Mouse (Mus musculus) left cerebral cortex, postnatal 14 days (tissue): ENCODE data around the gene Lmbrd1. TPM values are rescaled to one million over a fixed set of nuclear protein-coding genes. Genes with fewer than 3 reads are reported as not detected.
"Not testable (repeated sequence)": the region's sequence is repeated elsewhere in the genome, so short reads cannot be mapped to it uniquely, and the experiment has no call there.

Experiments
- DNase-seq, 2 experiments: peaks; one replicate each; pipeline ENCODE4 v3.0.0; 2021 to 2022; ENCODE audit warnings: low spot score in 2 of 2, mixed read lengths in 1 of 2
- intact Hi-C: fragments of 180-260 bp; cut with DNase I; formaldehyde crosslinking; loops from one replicate; pipeline ENCODE4 v1.15.1; 2025
- total RNA-seq, 2 experiments: library from RNA; stranded (reverse); gene quantifications; 2 replicates each; pipeline ENCODE4 v1.2.3; 2021

Lmbrd1 gene
- total RNA-seq, 2 experiments from 2014 or later = 117 to 120 TPM

- DNase-seq = peak in 1 of 2 experiments; percentile 15
- intact Hi-C loops = no loop called here
These were observed 25.4 kb downstream of the Lmbrd1 start for GRCm38 (mm10) chr1:24703821-24704220.

GRCm38 (mm10) chr1:24716301-24716700, 37.9 kb downstream of the Lmbrd1 start:
- intact Hi-C loops = loop anchor here (5.0 kb wide), 1 partner anchor 349 kb away; no protein-coding TSS in a partner anchor

GRCm38 (mm10) chr1:24719621-24720020, 41.2 kb downstream of the Lmbrd1 start:
- intact Hi-C loops = loop anchor here (5.0 kb wide), 1 partner anchor 352 kb away; no protein-coding TSS in a partner anchor
- no peak for DNase-seq

More at GRCm38 (mm10) chr1:24716301-24716700, 37.9 kb downstream of the Lmbrd1 start:
- DNase-seq = no peak

GRCm38 (mm10) chr1:24720209-24720608, 41.8 kb downstream of the Lmbrd1 start:
- no peak for DNase-seq
- intact Hi-C loops = no loop called here

- intact Hi-C loops = no loop called here
- DNase-seq = peak in 1 of 2 experiments; percentile 25
These were observed 51.4 kb downstream of the Lmbrd1 start for GRCm38 (mm10) chr1:24729784-24730183.

- no peak for DNase-seq
- intact Hi-C loops = no loop called here
These were observed 53.9 kb downstream of the Lmbrd1 start for GRCm38 (mm10) chr1:24732286-24732685.

GRCm38 (mm10) chr1:24734866-24735265, 56.4 kb downstream of the Lmbrd1 start:
- intact Hi-C loops = no loop called here
- no peak for DNase-seq

GRCm38 (mm10) chr1:24740903-24741302, 62.5 kb downstream of the Lmbrd1 start:
- intact Hi-C loops = no loop called here

GRCm38 (mm10) chr1:24741552-24741951, 63.1 kb downstream of the Lmbrd1 start:
- DNase-seq = no peak
- intact Hi-C loops = no loop called here

More at GRCm38 (mm10) chr1:24740903-24741302, 62.5 kb downstream of the Lmbrd1 start:
- no peak for DNase-seq

GRCm38 (mm10) chr1:24743191-24743924, 64.9 kb downstream of the Lmbrd1 start:
- no peak for DNase-seq
- intact Hi-C loops = no loop called here

GRCm38 (mm10) chr1:24752715-24753114, 74.3 kb downstream of the Lmbrd1 start:
- intact Hi-C loops = no loop called here
- DNase-seq = no peak

- DNase-seq = no peak
- intact Hi-C loops = no loop called here
These were observed 80.1 kb downstream of the Lmbrd1 start for GRCm38 (mm10) chr1:24758516-24758915.

GRCm38 (mm10) chr1:24766466-24766865, 88.0 kb downstream of the Lmbrd1 start:
- intact Hi-C loops = no loop called here
- no peak for DNase-seq

GRCm38 (mm10) chr1:24767197-24767596, 88.8 kb downstream of the Lmbrd1 start:
- DNase-seq, intact Hi-C loops: not testable (repeated sequence)

- peak; percentile 25 to 56 for DNase-seq
- intact Hi-C loops = no loop called here
These were observed 95.2 kb downstream of the Lmbrd1 start for GRCm38 (mm10) chr1:24773642-24774041.

GRCm38 (mm10) chr1:24776576-24776975, 98.1 kb downstream of the Lmbrd1 start:
- intact Hi-C loops = no loop called here
- no peak for DNase-seq

- DNase-seq = no peak
These were observed 114.7 kb downstream of the Lmbrd1 start for GRCm38 (mm10) chr1:24793168-24793567.

GRCm38 (mm10) chr1:24807971-24808370, 129.5 kb downstream of the Lmbrd1 start:
- intact Hi-C loops = not testable (repeated sequence)

More at GRCm38 (mm10) chr1:24793168-24793567, 114.7 kb downstream of the Lmbrd1 start:
- intact Hi-C loops = no loop called here

More at GRCm38 (mm10) chr1:24807971-24808370, 129.5 kb downstream of the Lmbrd1 start:
- DNase-seq = not testable (repeated sequence)
